10 mouse cellular contexts compared by ENCODE assay signal in genomic region chr4:62694703-62695439, GRCm38 (mm10).
DNase-seq lines count a peak whose midpoint lies in the region; ATAC-seq and TF ChIP-seq lines count a peak whose summit lies in the region.
"Had no signal": no experiment of that assay in that cellular context is flagged by ENCODE, and none has a peak within 500 bp of the region (broad histone marks: within the 10 kb centered on the region; RNA-seq: fewer than 3 reads in every experiment).

No protein-coding gene starts in this region.

- 72% methylated on average over 11 of the region's 11 CpGs for WGBS in heart, embryonic 11.5 days (ENCODE audit: insufficient replicate concordance)
- WGBS in liver, adult 2 months: 87% methylated on average over 11 of the region's 11 CpGs
- WGBS in liver, postnatal 0 days (ENCODE audit: insufficient replicate concordance): 81% methylated on average over 11 of the region's 11 CpGs
- WGBS in hindbrain, embryonic 12.5 days: 79% methylated on average over 11 of the region's 11 CpGs
- WGBS in small intestine, adult 2 months: 76% methylated on average over 11 of the region's 11 CpGs

- no peak overlapping the region for H3K4me3 ChIP-seq in heart, embryonic 11.5 days (ENCODE audit: low read depth, low read length)
- no peak overlapping the region for H3K4me3 ChIP-seq in liver, adult 2 months (ENCODE audit: insufficient read depth, low read depth, low read length)
- H3K4me3 ChIP-seq in liver, postnatal 0 days (ENCODE audit: low read depth, low read length): no peak overlapping the region
- no peak overlapping the region for H3K4me3 ChIP-seq in hindbrain, embryonic 12.5 days
- H3K4me3 ChIP-seq in small intestine, adult 2 months (ENCODE audit: low read depth, low read length): no peak overlapping the region
- H3K4me3 ChIP-seq: erythroblast, embryonic 14.5 days had no signal

- TF ChIP-seq EP300 in liver, postnatal 0 days (IDR thresholded peaks at IDR 0.05; ENCODE audit: low read depth): no peak

- H3K36me3 ChIP-seq in heart, embryonic 11.5 days (ENCODE audit: control insufficient read depth, insufficient read depth, low read length): peaks cover 3% of the 10 kb centered on the region; the same call in 1 of the 2 replicates
- no peaks in the 10 kb centered on the region for H3K36me3 ChIP-seq in liver, adult 2 months (ENCODE audit: control insufficient read depth, insufficient read depth, low read length)
- H3K36me3 ChIP-seq in liver, postnatal 0 days (replicated peaks; ENCODE audit: insufficient read depth, low read length): 0 out of 2 replicates have a peak, but pooled peaks cover 3% of the 10 kb centered on the region
- peaks cover 36% of the 10 kb centered on the region for H3K36me3 ChIP-seq in hindbrain, embryonic 12.5 days
- peaks cover 63% of the 10 kb centered on the region for H3K36me3 ChIP-seq in small intestine, adult 2 months (ENCODE audit: control insufficient read depth, insufficient read depth, low read length)

- H3K4me1 ChIP-seq in heart, embryonic 11.5 days (ENCODE audit: control insufficient read depth, insufficient read depth, low read length): peaks cover 37% of the 10 kb centered on the region
- H3K4me1 ChIP-seq in liver, adult 2 months (ENCODE audit: control insufficient read depth, insufficient read depth, low read length): peaks cover 5% of the 10 kb centered on the region; the same call in 1 of the 2 replicates
- 0 out of 2 replicates have a peak, but pooled peaks cover 2% of the 10 kb centered on the region for H3K4me1 ChIP-seq in liver, postnatal 0 days (ENCODE audit: insufficient read depth)
- H3K4me1 ChIP-seq in hindbrain, embryonic 12.5 days: peaks cover 45% of the 10 kb centered on the region
- peaks cover 48% of the 10 kb centered on the region for H3K4me1 ChIP-seq in small intestine, adult 2 months (ENCODE audit: control insufficient read depth, insufficient read depth, insufficient read length, low read length)

- H3K9ac ChIP-seq in heart, embryonic 11.5 days (ENCODE audit: low read depth, low read length): no peak overlapping the region
- no peak overlapping the region for H3K9ac ChIP-seq in liver, adult 2 months (ENCODE audit: low read depth, low read length)
- no peak overlapping the region for H3K9ac ChIP-seq in liver, postnatal 0 days (replicated peaks)
- H3K9ac ChIP-seq in hindbrain, embryonic 12.5 days: no peak overlapping the region

- TF ChIP-seq CTCF in liver, adult 2 months (IDR thresholded peaks at IDR 0.05; ENCODE audit: low read depth, low read length): no peak
- no peak for TF ChIP-seq CTCF in liver, postnatal 0 days (IDR thresholded peaks at IDR 0.05; ENCODE audit: low read depth)
- no peak for TF ChIP-seq CTCF in small intestine, adult 2 months (IDR thresholded peaks at IDR 0.05; ENCODE audit: extremely low read depth, insufficient read length, insufficient replicate concordance, low read depth, low read length)

- no peaks in the 10 kb centered on the region for H3K79me2 ChIP-seq in liver, adult 2 months (ENCODE audit: control insufficient read depth, insufficient read depth, low read length)

- peak overlapping the region; percentile 41 for H3K27ac ChIP-seq in heart, embryonic 11.5 days (ENCODE audit: low read depth, low read length)
- peak overlapping the region; percentile 20 for H3K27ac ChIP-seq in liver, adult 2 months (replicated peaks; ENCODE audit: insufficient read depth, low read depth, low read length)
- no peak overlapping the region for H3K27ac ChIP-seq in liver, postnatal 0 days (ENCODE audit: low read depth)
- H3K27ac ChIP-seq in hindbrain, embryonic 12.5 days: peak overlapping the region; percentile 26; the same call in 1 of the 2 replicates
- peak overlapping the region; percentile 26; the same call in 1 of the 2 replicates for H3K27ac ChIP-seq in small intestine, adult 2 months (ENCODE audit: insufficient read depth, low read depth, low read length)

- DNase-seq in heart, postnatal 4 days: no peak
- no peak for DNase-seq in liver, adult 2 months (ENCODE audit: extremely low read depth, low read depth, low spot score)
- DNase-seq in liver, postnatal 0 days: no peak
- DNase-seq in ovary, postnatal 10 days (ENCODE audit: low spot score): no peak
- DNase-seq: adrenal gland, adult 8-10 months; embryo, embryonic 11 days had no signal

- no peak for TF ChIP-seq POLR2A in liver, adult 2 months (IDR thresholded peaks at IDR 0.05; ENCODE audit: extremely low read depth, insufficient read depth, low read length)
- no peak for TF ChIP-seq POLR2A in small intestine, adult 2 months (IDR thresholded peaks at IDR 0.05; ENCODE audit: low read depth, low read length)

- peaks cover 35% of the 10 kb centered on the region for H3K27me3 ChIP-seq in heart, embryonic 11.5 days (ENCODE audit: control insufficient read depth, insufficient read depth, low read length)
- H3K27me3 ChIP-seq in liver, adult 2 months (ENCODE audit: control insufficient read depth, insufficient read depth, low read length): no peaks in the 10 kb centered on the region
- no peaks in the 10 kb centered on the region for H3K27me3 ChIP-seq in liver, postnatal 0 days (ENCODE audit: insufficient read depth, low read length)
- no peaks in the 10 kb centered on the region for H3K27me3 ChIP-seq in hindbrain, embryonic 12.5 days
- H3K27me3 ChIP-seq in small intestine, adult 2 months (ENCODE audit: control insufficient read depth, insufficient read depth, low read length): no peaks in the 10 kb centered on the region

- H3K9me3 ChIP-seq in heart, embryonic 11.5 days (replicated peaks; ENCODE audit: control insufficient read depth, low read length): no peaks in the 10 kb centered on the region
- no peaks in the 10 kb centered on the region for H3K9me3 ChIP-seq in liver, postnatal 0 days (ENCODE audit: low read length)
- no peaks in the 10 kb centered on the region for H3K9me3 ChIP-seq in hindbrain, embryonic 12.5 days (replicated peaks)

- no peak for ATAC-seq in heart, embryonic 11.5 days (replicated peaks; ENCODE audit: insufficient number of reproducible peaks, low FRiP score, low TSS enrichment)
- ATAC-seq in liver, postnatal 0 days: no peak
- ATAC-seq in hindbrain, embryonic 12.5 days (ENCODE audit: low FRiP score): no peak

- H3K4me2 ChIP-seq in heart, embryonic 11.5 days: no peak overlapping the region
- H3K4me2 ChIP-seq in liver, postnatal 0 days (ENCODE audit: low read depth, low read length): no peak overlapping the region
- H3K4me2 ChIP-seq in hindbrain, embryonic 12.5 days (replicated peaks): no peak overlapping the region
